Mouse (Mus musculus) lung, postnatal 36 days (tissue): ENCODE measurements at regions not wholly inside any gene's neighbourhood (a gene's known extent, or its start where the extent isn't known, plus 50 kb on each side); places are given as distances from the start of the nearest gene placed in this dataset.

ENCODE experiments used
- DNase-seq: peaks from one replicate; pipeline ENCODE4 v3.0.0; 2022; ENCODE audit warnings: mixed read lengths

GRCm38 (mm10) chr8:29274668-29275067, 1827.2 kb downstream of the Poteg start:
- DNase-seq, result no peak

GRCm38 (mm10) chr8:29278711-29279110, 1831.2 kb downstream of the Poteg start:
- DNase-seq, result no peak

GRCm38 (mm10) chr8:29279276-29279675, 1831.8 kb downstream of the Poteg start:
- DNase-seq, result no peak

- DNase-seq, result peak; percentile 5
These were observed 1842.9 kb downstream of the Poteg start for GRCm38 (mm10) chr8:29290386-29290785.
